Mouse (Mus musculus) midbrain, embryonic 16.5 days (tissue): Measurements from ENCODE around the gene Olfr323. TPM values are rescaled to one million over a fixed set of nuclear protein-coding genes. Genes with fewer than 3 reads are reported as not detected.

Source experiments
- ATAC-seq: fragments of 200-750 bp; cut with Nextera tagmentation; 2 replicates; pipeline ENCODE4 v1.8.0; 2017; ENCODE audit warnings: moderate TSS enrichment
- H3K27ac ChIP-seq: fragments of 300-500 bp; sonication (generic); 2 replicates; pipeline ENCODE4 v1.5.1; 2014; ENCODE audit warnings: mild to moderate bottlenecking, low read length, mixed read lengths
- H3K27me3 ChIP-seq: fragments of 300-500 bp; sonication (generic); 2 replicates; pipeline ENCODE4 v1.6.1; 2014; ENCODE audit warnings: low read depth, low read length, mixed read lengths; ENCODE audit not compliant: control insufficient read depth, insufficient read depth
- H3K36me3 ChIP-seq: fragments of 300-500 bp; sonication (generic); 2 replicates; pipeline ENCODE4 v1.6.1; 2014; ENCODE audit warnings: mild to moderate bottlenecking, low read length, moderate library complexity, mixed read lengths; ENCODE audit not compliant: control insufficient read depth, insufficient read depth
- H3K4me1 ChIP-seq: fragments of 300-500 bp; sonication (generic); 2 replicates; pipeline ENCODE4 v1.6.1; 2014; ENCODE audit warnings: mild to moderate bottlenecking, low read length, mixed read lengths; ENCODE audit not compliant: control insufficient read depth, insufficient read depth
- H3K4me2 ChIP-seq: fragments of 300-500 bp; sonication (generic); 2 replicates; pipeline ENCODE4 v1.6.1; 2014; ENCODE audit warnings: mild to moderate bottlenecking, low read length, mixed read lengths
- H3K4me3 ChIP-seq: fragments of 300-500 bp; sonication (generic); 2 replicates; pipeline ENCODE4 v1.5.1; 2014; ENCODE audit warnings: low read depth, mild to moderate bottlenecking, low read length, moderate library complexity, mixed read lengths
- H3K9ac ChIP-seq: fragments of 300-500 bp; sonication (generic); 2 replicates; pipeline ENCODE4 v1.6.1; 2014; ENCODE audit warnings: low read depth, low read length, mixed read lengths
- H3K9me3 ChIP-seq: fragments of 300-500 bp; sonication (generic); replicated peaks from 2 replicates; pipeline ENCODE4 v1.6.1; 2014; ENCODE audit warnings: mild to moderate bottlenecking, low read length, mixed read lengths; ENCODE audit not compliant: control insufficient read depth, poor library complexity, severe bottlenecking
- WGBS: fragments of 180-500 bp; shearing (Covaris S2); extraction: QIAGEN DNeasy Blood & Tissue Kit; methylation state at CpG from one replicate; pipeline ENCODE4 v1.1.7; 2014; 5-methylcytosine and 5-hydroxymethylcytosine counted together
- polyA plus RNA-seq: library from polyadenylated mRNA; unstranded; fragments of >200 nt; fragmentation: Nextera tagmentation; extraction: Ambion mirVana; gene quantifications from 2 replicates; pipeline ENCODE4 v1.2.1, GENCODE M21; 2015

Olfr323 gene
- polyA plus RNA-seq, 1 experiment from 2014 or later, result not detected

DNA sequence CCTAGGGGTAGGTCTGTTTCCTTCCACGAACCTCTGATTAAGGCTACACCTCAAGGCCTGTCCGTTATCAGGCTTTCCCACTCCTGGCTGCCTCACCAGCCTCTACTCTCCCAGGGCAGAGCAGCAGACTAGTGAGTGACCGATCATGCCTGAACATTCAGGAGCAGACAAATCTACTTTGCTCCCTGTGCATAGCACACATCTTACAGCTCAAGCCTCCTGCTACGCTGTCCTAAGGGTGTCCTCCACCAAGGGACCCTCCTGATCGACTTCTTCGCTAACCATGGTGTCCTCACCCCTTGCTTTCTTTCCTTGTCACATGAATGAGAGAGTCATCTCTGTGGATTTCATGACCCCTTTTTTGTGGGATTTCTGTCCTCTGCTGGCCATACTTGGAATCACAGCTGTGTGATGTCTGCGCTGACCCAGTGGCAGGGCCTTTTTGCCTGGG, 42.4 kb downstream of the Olfr323 start:
- Histone ChIP-seq H3K27me3 (no peaks in the 10 kb centered on the region), H3K4me2 (no peak overlapping the region), H3K27ac (no peak overlapping the region), H3K4me3 (no peak overlapping the region), H3K9me3 (no peaks in the 10 kb centered on the region), H3K4me1 (no peaks in the 10 kb centered on the region), H3K36me3 (no peaks in the 10 kb centered on the region), H3K9ac (no peak overlapping the region)
- 70% methylated on average over 7 of the region's 7 CpGs for WGBS
- no peak for ATAC-seq

DNA sequence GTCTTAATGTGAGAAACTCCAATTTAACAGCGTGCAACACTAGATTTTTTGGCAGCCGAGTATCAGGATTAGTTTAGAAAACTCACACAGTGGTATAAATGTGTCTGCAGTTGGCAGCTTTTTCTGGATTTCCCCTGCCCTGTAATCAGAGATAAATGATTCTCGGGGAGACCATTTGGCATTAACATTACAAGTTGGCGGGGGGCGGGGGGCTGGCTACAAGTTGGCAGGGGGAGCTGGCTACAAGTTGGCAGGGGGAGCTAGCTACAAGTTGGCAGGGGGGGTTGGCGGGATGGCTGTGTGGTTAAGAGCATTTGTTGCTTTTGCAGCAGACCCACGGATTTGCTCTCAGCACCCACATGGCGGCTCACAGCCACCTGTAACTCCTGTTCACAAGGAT, 51.7 kb downstream of the Olfr323 start:
- 80% methylated on average over 8 of the region's 8 CpGs for WGBS
- no peaks in the 10 kb centered on the region for H3K27me3 ChIP-seq
- no peak overlapping the region for H3K9ac ChIP-seq
- H3K36me3 ChIP-seq, result no peaks in the 10 kb centered on the region
- no peaks in the 10 kb centered on the region for H3K4me1 ChIP-seq
- H3K4me3 ChIP-seq, result no peak overlapping the region
- H3K9me3 ChIP-seq, result no peaks in the 10 kb centered on the region
- H3K4me2 ChIP-seq, result no peak overlapping the region
- no peak overlapping the region for H3K27ac ChIP-seq
- no peak for ATAC-seq

DNA sequence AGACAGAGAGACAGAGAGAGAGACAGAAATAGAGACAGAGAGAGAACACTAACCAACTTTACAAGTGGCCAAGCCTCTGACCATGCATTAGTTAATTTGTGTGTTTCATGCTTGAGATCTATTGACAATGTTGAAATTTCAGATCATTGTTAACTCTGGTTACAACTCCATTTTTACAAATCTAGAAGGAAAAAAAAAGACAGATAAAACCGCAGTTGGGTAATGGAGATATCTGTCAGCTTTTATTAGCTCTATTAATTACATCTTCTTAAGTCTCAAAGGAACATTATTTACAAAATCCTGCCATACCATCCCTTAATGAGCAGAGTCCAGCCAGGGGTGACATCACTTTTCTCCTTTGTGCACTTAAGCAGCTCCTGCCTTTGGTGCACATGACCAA, 52.9 kb downstream of the Olfr323 start, which contains the start of gene Olfr325:
Gene Olfr325, plus strand, starts transcription at position 301 of the 400 bp plus-strand sequence.
- ATAC-seq, result no peak
- H3K9ac ChIP-seq, result no peak within 1 kb of the TSS
- WGBS, result 88% methylated on average over 1 of the region's 1 CpGs

More for the DNA sequence above, 52.9 kb downstream of the Olfr323 start, which contains the start of gene Olfr325:
- H3K4me3 ChIP-seq, result no peak within 1 kb of the TSS
- no peak within 1 kb of the TSS for H3K4me2 ChIP-seq
- H3K36me3 ChIP-seq, result no peaks in the 10 kb centered on the region
- no peaks in the 10 kb centered on the region for H3K27me3 ChIP-seq
- H3K27ac ChIP-seq, result no peak within 1 kb of the TSS
- no peaks in the 10 kb centered on the region for H3K4me1 ChIP-seq
- no peaks in the 10 kb centered on the region for H3K9me3 ChIP-seq

Other genes starting within 250 kb of the Olfr323 start
- not detected in 2 replicates for gene 1810065E05Rik, start 209.4 kb downstream of the Olfr323 start, polyA plus RNA-seq
- not detected in 2 replicates for gene Gm12253, start 197.9 kb downstream of the Olfr323 start, polyA plus RNA-seq
- gene Lypd9, start 177.6 kb downstream of the Olfr323 start, polyA plus RNA-seq, result not detected in 2 replicates
- gene Olfr30, start 168.2 kb downstream of the Olfr323 start, polyA plus RNA-seq, result not detected in 2 replicates
- not detected in 2 replicates for gene Olfr332, start 137.9 kb downstream of the Olfr323 start, polyA plus RNA-seq
- gene Olfr331, start 127.9 kb downstream of the Olfr323 start, polyA plus RNA-seq, result not detected in 2 replicates
- gene Olfr330, start 95.7 kb downstream of the Olfr323 start, polyA plus RNA-seq, result not detected in 2 replicates
- gene Olfr329-ps, start 84.1 kb downstream of the Olfr323 start, polyA plus RNA-seq, result not detected in 2 replicates
- gene Olfr328, start 74.9 kb downstream of the Olfr323 start, polyA plus RNA-seq, result 0.07 TPM in 1 of 2 replicates, not detected in the other
- not detected in 2 replicates for gene Olfr224, start 59.9 kb downstream of the Olfr323 start, polyA plus RNA-seq
- gene Olfr325, start 52.8 kb downstream of the Olfr323 start, polyA plus RNA-seq, result not detected in 2 replicates
- 0.05 and 0.10 TPM in 2 replicates for gene Olfr324, start 35.4 kb downstream of the Olfr323 start, polyA plus RNA-seq
- gene 2210407C18Rik, start 14.4 kb downstream of the Olfr323 start, polyA plus RNA-seq, result not detected in 2 replicates
- gene Trim58, start 10.0 kb upstream of the Olfr323 start, polyA plus RNA-seq, result 0.15 and 0.19 TPM in 2 replicates
- gene Olfr322, start 28.3 kb upstream of the Olfr323 start, polyA plus RNA-seq, result not detected in 2 replicates
- gene Olfr320, start 50.6 kb upstream of the Olfr323 start, polyA plus RNA-seq, result not detected in 2 replicates
- gene Olfr319, start 68.7 kb upstream of the Olfr323 start, polyA plus RNA-seq, result not detected in 2 replicates
- not detected in 2 replicates for gene Olfr318, start 93.5 kb upstream of the Olfr323 start, polyA plus RNA-seq
- gene Olfr317, start 108.7 kb upstream of the Olfr323 start, polyA plus RNA-seq, result 0.10 and 0.13 TPM in 2 replicates
- gene Olfr316, start 122.2 kb upstream of the Olfr323 start, polyA plus RNA-seq, result not detected in 2 replicates
- gene Olfr315, start 142.7 kb upstream of the Olfr323 start, polyA plus RNA-seq, result not detected in 2 replicates
- not detected in 2 replicates for gene Olfr314, start 152.5 kb upstream of the Olfr323 start, polyA plus RNA-seq
- 13.6 and 15.3 TPM in 2 replicates for gene Fam183b, start 171.5 kb upstream of the Olfr323 start, polyA plus RNA-seq
- not detected in 2 replicates for gene Olfr313, start 184.5 kb upstream of the Olfr323 start, polyA plus RNA-seq
- not detected in 2 replicates for gene Olfr312, start 198.7 kb upstream of the Olfr323 start, polyA plus RNA-seq
- not detected in 2 replicates for gene Olfr311, start 208.8 kb upstream of the Olfr323 start, polyA plus RNA-seq
- 24.7 and 26.1 TPM in 2 replicates for gene Gm12258, start 216.7 kb upstream of the Olfr323 start, polyA plus RNA-seq
- 13.9 and 15.0 TPM in 2 replicates for gene 2810021J22Rik, start 236.7 kb upstream of the Olfr323 start, polyA plus RNA-seq